Mouse (Mus musculus) MEL (cell line): ENCODE results near the gene Tmem175. TPM values are rescaled to one million over a fixed set of nuclear protein-coding genes. Genes with fewer than 3 reads are reported as not detected.
A peak's percentile ranks its signal among the peaks of the same experiment; 100 is the strongest.

Experiments used
- DNase-seq: peaks from one replicate; pipeline ENCODE4 v3.0.0; 2011; ENCODE audit warnings: low read depth, low spot score
- H3K27ac ChIP-seq: 2 replicates; pipeline ENCODE4 v1.5.1; 2012; ENCODE audit warnings: low read depth, mild to moderate bottlenecking, control low read depth, low read length, moderate library complexity; ENCODE audit not compliant: control insufficient read depth
- H3K27me3 ChIP-seq, 2 experiments: fragments of 150-350 bp in 1 of 2; sonication (generic) in 1 of 2; 2 replicates each; pipeline ENCODE4 v1.6.1; 2012; ENCODE audit warnings: low read length in 2 of 2, mild to moderate bottlenecking in 2 of 2, improper control_type of control experiment in 1 of 2, moderate library complexity in 1 of 2; ENCODE audit not compliant: insufficient read depth in 2 of 2, control insufficient read depth in 1 of 2
- H3K36me3 ChIP-seq, 2 experiments: 2 replicates each; pipeline ENCODE4 v1.6.1; 2012 to 2014; ENCODE audit warnings: low read length in 2 of 2, improper control_type of control experiment in 1 of 2, inconsistent platforms in 1 of 2, mild to moderate bottlenecking in 1 of 2; ENCODE audit not compliant: insufficient read depth in 2 of 2, control insufficient read depth in 1 of 2
- H3K4me1 ChIP-seq, 2 experiments: fragments of 150-350 bp in 1 of 2; sonication (generic) in 1 of 2; 2 replicates each; pipeline ENCODE4 v1.6.1; 2012; ENCODE audit warnings: low read length in 2 of 2, improper control_type of control experiment in 1 of 2, mild to moderate bottlenecking in 1 of 2; ENCODE audit not compliant: insufficient read depth in 2 of 2, control insufficient read depth in 1 of 2
- H3K4me3 ChIP-seq, 2 experiments: fragments of 150-350 bp in 1 of 2; sonication (generic) in 1 of 2; 2 replicates each; pipeline ENCODE4 v1.5.1; 2012; ENCODE audit warnings: low read depth in 2 of 2, low read length in 2 of 2, mild to moderate bottlenecking in 2 of 2, moderate library complexity in 2 of 2, control low read depth in 1 of 2, improper control_type of control experiment in 1 of 2; ENCODE audit not compliant: control insufficient read depth in 1 of 2, insufficient read depth in 1 of 2
- H3K79me2 ChIP-seq: 2 replicates; pipeline ENCODE4 v1.6.1; 2012; ENCODE audit warnings: mild to moderate bottlenecking, low read length, moderate library complexity; ENCODE audit not compliant: control insufficient read depth, poor library complexity, insufficient read depth
- H3K9ac ChIP-seq: 2 replicates; pipeline ENCODE4 v1.6.1; 2012; ENCODE audit warnings: low read depth, mild to moderate bottlenecking, control low read depth, low read length, moderate library complexity; ENCODE audit not compliant: control insufficient read depth, poor library complexity, severe bottlenecking
- H3K9me3 ChIP-seq: fragments of 150-350 bp; sonication (generic); replicated peaks from 2 replicates; pipeline ENCODE4 v1.6.1; 2012; ENCODE audit warnings: mild to moderate bottlenecking, low read length, improper control_type of control experiment, moderate library complexity; ENCODE audit not compliant: insufficient read depth
- BHLHE40 ChIP-seq: IDR thresholded peaks from 2 replicates; pipeline ENCODE4 v1.6.1; 2012; ENCODE audit warnings: low read depth, mild to moderate bottlenecking, inconsistent platforms, low read length, improper control_type of control experiment, borderline replicate concordance
- CHD1 ChIP-seq: IDR thresholded peaks from 2 replicates; pipeline ENCODE4 v1.6.1; 2012; ENCODE audit warnings: low read depth, mild to moderate bottlenecking, inconsistent platforms, low read length, improper control_type of control experiment
- CHD2 ChIP-seq: IDR thresholded peaks from 2 replicates; pipeline ENCODE4 v1.6.1; 2011; ENCODE audit warnings: low read length, improper control_type of control experiment
- E2F4 ChIP-seq: IDR thresholded peaks from 2 replicates; pipeline ENCODE4 v1.6.1; 2011; ENCODE audit warnings: low read depth, low read length, improper control_type of control experiment, borderline replicate concordance
- ELF1 ChIP-seq: IDR thresholded peaks from 2 replicates; pipeline ENCODE4 v1.6.1; 2014; ENCODE audit warnings: low read depth, mild to moderate bottlenecking, inconsistent platforms, low read length, improper control_type of control experiment, moderate library complexity
- EP300 ChIP-seq, 2 experiments: IDR thresholded peaks; 2 replicates each; pipeline ENCODE4 v1.6.1; 2011; ENCODE audit warnings: improper control_type of control experiment in 2 of 2, low read length in 2 of 2, low read depth in 1 of 2, mild to moderate bottlenecking in 1 of 2
- ETS1 ChIP-seq: IDR thresholded peaks from 2 replicates; pipeline ENCODE4 v1.6.1; 2012; ENCODE audit warnings: low read depth, mild to moderate bottlenecking, inconsistent platforms, low read length, improper control_type of control experiment, moderate library complexity
- GABPA ChIP-seq: IDR thresholded peaks from 2 replicates; pipeline ENCODE4 v1.6.1; 2012; ENCODE audit warnings: low read depth, mild to moderate bottlenecking, inconsistent platforms, low read length, improper control_type of control experiment, moderate library complexity
- GATA1 ChIP-seq: IDR thresholded peaks from 2 replicates; pipeline ENCODE4 v1.6.1; 2011; ENCODE audit warnings: low read depth, low read length, improper control_type of control experiment
- HCFC1 ChIP-seq: IDR thresholded peaks from 2 replicates; pipeline ENCODE4 v1.6.1; 2012; ENCODE audit warnings: low read depth, mild to moderate bottlenecking, inconsistent platforms, low read length, improper control_type of control experiment, moderate library complexity
- JUND ChIP-seq: IDR thresholded peaks from 2 replicates; pipeline ENCODE4 v1.6.1; 2011; ENCODE audit warnings: low read depth, mild to moderate bottlenecking, improper control_type of control experiment, low read length
- KAT2A ChIP-seq: conservative IDR thresholded peaks from 2 replicates; pipeline ENCODE4 v1.6.1; 2012; ENCODE audit warnings: low read depth, low read length, improper control_type of control experiment, inconsistent platforms
- MAFK ChIP-seq: IDR thresholded peaks from 2 replicates; pipeline ENCODE4 v1.6.1; 2011; ENCODE audit warnings: low read depth, mild to moderate bottlenecking, low read length, improper control_type of control experiment, borderline replicate concordance
- MAX ChIP-seq: IDR thresholded peaks from 2 replicates; pipeline ENCODE4 v1.6.1; 2011; ENCODE audit warnings: low read length, improper control_type of control experiment
- MEF2A ChIP-seq: IDR thresholded peaks from 2 replicates; pipeline ENCODE4 v1.6.1; 2014; ENCODE audit warnings: low read depth, mild to moderate bottlenecking, inconsistent platforms, low read length, improper control_type of control experiment; ENCODE audit not compliant: poor library complexity, insufficient replicate concordance, severe bottlenecking; ENCODE audit errors: extremely low read depth
- MXI1 ChIP-seq: IDR thresholded peaks from 2 replicates; pipeline ENCODE4 v1.6.1; 2011; ENCODE audit warnings: mild to moderate bottlenecking, low read depth, low read length, improper control_type of control experiment
- MYB ChIP-seq: IDR thresholded peaks from 2 replicates; pipeline ENCODE4 v1.6.1; 2011; ENCODE audit warnings: mild to moderate bottlenecking, low read depth, low read length, improper control_type of control experiment
- MYC ChIP-seq: IDR thresholded peaks from 2 replicates; pipeline ENCODE4 v1.6.1; 2011; ENCODE audit warnings: low read depth, mild to moderate bottlenecking, low read length, improper control_type of control experiment, moderate library complexity
- NELFE ChIP-seq: IDR thresholded peaks from 2 replicates; pipeline ENCODE4 v1.6.1; 2011; ENCODE audit warnings: low read depth, low read length, improper control_type of control experiment
- NRF1 ChIP-seq: IDR thresholded peaks from 2 replicates; pipeline ENCODE4 v1.6.1; 2014; ENCODE audit warnings: low read depth, mild to moderate bottlenecking, inconsistent platforms, low read length, improper control_type of control experiment, moderate library complexity; ENCODE audit not compliant: poor library complexity, insufficient read depth, severe bottlenecking
- POLR2A ChIP-seq, 2 experiments: IDR thresholded peaks; 2 replicates each; pipeline ENCODE4 v1.6.1; 2011 to 2012; ENCODE audit warnings: low read length in 2 of 2, mild to moderate bottlenecking in 2 of 2, control low read depth in 1 of 2, improper control_type of control experiment in 1 of 2, low read depth in 1 of 2, moderate library complexity in 1 of 2; ENCODE audit not compliant: control insufficient read depth in 1 of 2, insufficient read depth in 1 of 2, poor library complexity in 1 of 2
- POLR2AphosphoS2 ChIP-seq: IDR thresholded peaks from 2 replicates; pipeline ENCODE4 v1.6.1; 2011; ENCODE audit warnings: low read length, improper control_type of control experiment
- POLR2AphosphoS5 ChIP-seq: IDR thresholded peaks from 2 replicates; pipeline ENCODE4 v1.6.1; 2012; ENCODE audit warnings: low read depth, borderline replicate concordance, mild to moderate bottlenecking, inconsistent platforms, low read length, moderate library complexity, mixed read lengths
- RAD21 ChIP-seq: IDR thresholded peaks from 2 replicates; pipeline ENCODE4 v1.6.1; 2011; ENCODE audit warnings: mild to moderate bottlenecking, low read depth, low read length, improper control_type of control experiment
- RCOR1 ChIP-seq: IDR thresholded peaks from 2 replicates; pipeline ENCODE4 v1.6.1; 2012; ENCODE audit warnings: low read depth, mild to moderate bottlenecking, inconsistent platforms, low read length, improper control_type of control experiment
- SIN3A ChIP-seq: IDR thresholded peaks from 2 replicates; pipeline ENCODE4 v1.6.1; 2012; ENCODE audit warnings: low read length, improper control_type of control experiment, inconsistent platforms
- SMC3 ChIP-seq: IDR thresholded peaks from 2 replicates; pipeline ENCODE4 v1.6.1; 2011; ENCODE audit warnings: low read depth, low read length, improper control_type of control experiment
- TAL1 ChIP-seq: IDR thresholded peaks from 2 replicates; pipeline ENCODE4 v1.6.1; 2012; ENCODE audit warnings: mild to moderate bottlenecking, inconsistent platforms, low read length, moderate library complexity, mixed read lengths
- TBP ChIP-seq: IDR thresholded peaks from 2 replicates; pipeline ENCODE4 v1.8.0; 2011; ENCODE audit warnings: low read depth, low read length, improper control_type of control experiment
- UBTF ChIP-seq: IDR thresholded peaks from 2 replicates; pipeline ENCODE4 v1.6.1; 2012; ENCODE audit warnings: low read depth, mild to moderate bottlenecking, inconsistent platforms, low read length, improper control_type of control experiment, moderate library complexity, borderline replicate concordance; ENCODE audit not compliant: insufficient read depth
- USF1 ChIP-seq: IDR thresholded peaks from 2 replicates; pipeline ENCODE4 v1.6.1; 2014; ENCODE audit warnings: low read depth, mild to moderate bottlenecking, inconsistent platforms, low read length, improper control_type of control experiment, moderate library complexity
- USF2 ChIP-seq, 2 experiments: IDR thresholded peaks; 2 replicates each; pipeline ENCODE4 v1.6.1; 2011 to 2012; ENCODE audit warnings: improper control_type of control experiment in 2 of 2, low read length in 2 of 2, borderline replicate concordance in 1 of 2, inconsistent platforms in 1 of 2, low read depth in 1 of 2, mild to moderate bottlenecking in 1 of 2; ENCODE audit not compliant: insufficient read depth in 1 of 2
- ZC3H11A ChIP-seq: IDR thresholded peaks from 2 replicates; pipeline ENCODE4 v1.6.1; 2012; ENCODE audit warnings: low read depth, mild to moderate bottlenecking, inconsistent platforms, low read length, improper control_type of control experiment
- ZKSCAN1 ChIP-seq: IDR thresholded peaks from 2 replicates; pipeline ENCODE4 v1.6.1; 2012; ENCODE audit warnings: low read depth, mild to moderate bottlenecking, inconsistent platforms, low read length, improper control_type of control experiment, moderate library complexity
- ZMIZ1 ChIP-seq: IDR thresholded peaks from 2 replicates; pipeline ENCODE4 v1.6.1; 2012; ENCODE audit warnings: low read depth, mild to moderate bottlenecking, inconsistent platforms, low read length, improper control_type of control experiment, moderate library complexity
- ZNF384 ChIP-seq: IDR thresholded peaks from 2 replicates; pipeline ENCODE4 v1.6.1; 2012; ENCODE audit warnings: low read depth, mild to moderate bottlenecking, inconsistent platforms, low read length, improper control_type of control experiment
- polyA plus RNA-seq, 2 experiments: library from polyadenylated mRNA; stranded (reverse) in 1 of 2; unstranded in 1 of 2; fragments of >175 nt in 1 of 2; fragments of >200 nt in 1 of 2; gene quantifications; 2 replicates each; pipeline versions ENCODE4 v1.2.1 to v1.2.4; 2012; ENCODE audit warnings: low replicate concordance in 2 of 2, low read depth in 1 of 2; ENCODE audit not compliant: insufficient read length in 2 of 2, insufficient read depth in 1 of 2, missing spikeins in 1 of 2
- total RNA-seq: library from RNA; depleted of rRNA; stranded (reverse); fragments of 300-350 nt; gene quantifications from 2 replicates; pipeline ENCODE4 v1.2.3, GENCODE M21; 2012

The Tmem175 gene
- total and polyA plus RNA-seq, 3 experiments = 19.3 to 39.2 TPM; not detected in 1

GRCm38 (mm10) chr5:108676772-108677498 is 47.4 kb downstream of the Tmem175 start:
- H3K27ac ChIP-seq = peak overlapping the region; percentile 96
- DNase-seq = peak; percentile 92
- H3K9me3 ChIP-seq = no peaks in the 10 kb centered on the region
- H3K4me3 ChIP-seq = peak overlapping the region; percentile 58 to 61
- peak overlapping the region; percentile 75 for H3K9ac ChIP-seq
- peaks cover 33% of the 10 kb centered on the region for H3K79me2 ChIP-seq
- H3K36me3 ChIP-seq = peaks cover 2 to 36% of the 10 kb centered on the region in 2 experiments; a peak in 3 of 4 replicates
- H3K27me3 ChIP-seq = no peaks in the 10 kb centered on the region
- H3K4me1 ChIP-seq = peaks cover 11 to 52% of the 10 kb centered on the region in 2 experiments; a peak in 3 of 4 replicates
- TF ChIP-seq MYB (peak; percentile 99), TAL1 (peak; percentile 64), SMC3 (no peak), UBTF (no peak), MAFK (no peak), ETS1 (peak; percentile 85), MXI1 (peak; percentile 21; the same call in 1 of the 2 replicates), RCOR1 (peak; percentile 35; the same call in 1 of the 2 replicates), RAD21 (no peak), EP300 (IDR thresholded peaks at IDR 0.05; ENCODE audit: low read depth in 1 of 2, low read length in 2 of 2) (peak; percentile 92 to 98), GATA1 (peak; percentile 92), HCFC1 (no peak), JUND (0 out of 2 replicates have a peak, but pooled peaks have one; percentile 33), CHD1 (peak; percentile 28; the same call in 1 of the 2 replicates), ZMIZ1 (peak; percentile 60), ZKSCAN1 (no peak), MYC (no peak), CHD2 (no peak), NRF1 (no peak), NELFE (peak; percentile 62; the same call in 1 of the 2 replicates), E2F4 (no peak), SIN3A (peak; percentile 92), BHLHE40 (no peak), ZNF384 (peak; percentile 60), USF2 (IDR thresholded peaks at IDR 0.05; ENCODE audit: borderline replicate concordance in 1 of 2, insufficient read depth in 1 of 2, low read depth in 1 of 2, low read length in 2 of 2) (no peak), GABPA (no peak), TBP (peak; percentile 93), MAX (no peak), KAT2A (no peak), USF1 (no peak), POLR2AphosphoS2 (peak; percentile 66), POLR2A (IDR thresholded peaks at IDR 0.05; ENCODE audit: control insufficient read depth in 1 of 2, insufficient read depth in 1 of 2, low read depth in 1 of 2, low read length in 2 of 2, poor library complexity in 1 of 2) (peak; percentile 30 to 83; a peak in 2 of 4 replicates), MEF2A (no peak), ELF1 (no peak), ZC3H11A (no peak), POLR2AphosphoS5 (no peak)
